Mouse (Mus musculus): ENCODE data around the gene Alg14. TPM values are rescaled to one million over a fixed set of nuclear protein-coding genes. Genes with fewer than 3 reads are reported as not detected.

Alg14 gene
- polyA plus RNA-seq, 1 experiment = 15.2 TPM

GRCm38 (mm10) chr3:121329647-121330046 lies 38.1 kb downstream of the Alg14 start:
- no peak for DNase-seq (ENCODE audit: extremely low spot score in 1 of 2, low spot score in 1 of 2)

GRCm38 (mm10) chr3:121330244-121330646 lies 38.7 kb downstream of the Alg14 start:
- DNase-seq (ENCODE audit: extremely low spot score in 1 of 2, low spot score in 1 of 2) = no peak

- no peak for DNase-seq (ENCODE audit: extremely low spot score in 1 of 2, low spot score in 1 of 2)
Observed at GRCm38 (mm10) chr3:121336234-121336890, 44.8 kb downstream of the Alg14 start.

GRCm38 (mm10) chr3:121338687-121339086 lies 47.1 kb downstream of the Alg14 start:
- no peak for DNase-seq (ENCODE audit: extremely low spot score in 1 of 2, low spot score in 1 of 2)

- DNase-seq (ENCODE audit: extremely low spot score in 1 of 2, low spot score in 1 of 2) = no peak
Observed at GRCm38 (mm10) chr3:121340321-121340761, 48.8 kb downstream of the Alg14 start.

GRCm38 (mm10) chr3:121343224-121343623 lies 51.7 kb downstream of the Alg14 start:
- no peak for DNase-seq (ENCODE audit: extremely low spot score in 1 of 2, low spot score in 1 of 2)

GRCm38 (mm10) chr3:121344056-121344945 lies 52.7 kb downstream of the Alg14 start:
- no peak for DNase-seq (ENCODE audit: extremely low spot score in 1 of 2, low spot score in 1 of 2)

- no peak for DNase-seq (ENCODE audit: extremely low spot score in 1 of 2, low spot score in 1 of 2)
Observed at GRCm38 (mm10) chr3:121344951-121345642, 53.5 kb downstream of the Alg14 start.

- no peak for DNase-seq (ENCODE audit: extremely low spot score in 1 of 2, low spot score in 1 of 2)
Observed at GRCm38 (mm10) chr3:121345643-121346000, 54.0 kb downstream of the Alg14 start.

GRCm38 (mm10) chr3:121346507-121347267 lies 55.1 kb downstream of the Alg14 start:
- DNase-seq (ENCODE audit: extremely low spot score in 1 of 2, low spot score in 1 of 2) = no peak

GRCm38 (mm10) chr3:121348792-121349191 lies 57.2 kb downstream of the Alg14 start:
- no peak for DNase-seq (ENCODE audit: extremely low spot score in 1 of 2, low spot score in 1 of 2)

- DNase-seq (ENCODE audit: extremely low spot score in 1 of 2, low spot score in 1 of 2) = no peak
Observed at GRCm38 (mm10) chr3:121349334-121350169, 58.0 kb downstream of the Alg14 start.

GRCm38 (mm10) chr3:121351257-121351656 lies 59.7 kb downstream of the Alg14 start:
- no peak for DNase-seq (ENCODE audit: extremely low spot score in 1 of 2, low spot score in 1 of 2)

- no peak for DNase-seq (ENCODE audit: extremely low spot score in 1 of 2, low spot score in 1 of 2)
Observed at GRCm38 (mm10) chr3:121354281-121354680, 62.7 kb downstream of the Alg14 start.

GRCm38 (mm10) chr3:121354861-121355470 lies 63.4 kb downstream of the Alg14 start:
- DNase-seq (ENCODE audit: extremely low spot score in 1 of 2, low spot score in 1 of 2) = no peak

GRCm38 (mm10) chr3:121355569-121355968 lies 64.0 kb downstream of the Alg14 start:
- no peak for DNase-seq (ENCODE audit: extremely low spot score in 1 of 2, low spot score in 1 of 2)

GRCm38 (mm10) chr3:121356111-121356510 lies 64.5 kb downstream of the Alg14 start:
- DNase-seq (ENCODE audit: extremely low spot score in 1 of 2, low spot score in 1 of 2) = no peak

- DNase-seq (ENCODE audit: extremely low spot score in 1 of 2, low spot score in 1 of 2) = no peak
Observed at GRCm38 (mm10) chr3:121357030-121357429, 65.5 kb downstream of the Alg14 start.

- no peak for DNase-seq (ENCODE audit: extremely low spot score in 1 of 2, low spot score in 1 of 2)
Observed at GRCm38 (mm10) chr3:121358285-121358684, 66.7 kb downstream of the Alg14 start.

All from frontal cortex, adult 2 months (tissue).